Mouse (Mus musculus): ENCODE data around the gene Snrpd3.
"Not testable (repeated sequence)": the region's sequence is repeated elsewhere in the genome, so short reads cannot be mapped to it uniquely, and the experiment has no call there.

The Snrpd3 gene

DNA sequence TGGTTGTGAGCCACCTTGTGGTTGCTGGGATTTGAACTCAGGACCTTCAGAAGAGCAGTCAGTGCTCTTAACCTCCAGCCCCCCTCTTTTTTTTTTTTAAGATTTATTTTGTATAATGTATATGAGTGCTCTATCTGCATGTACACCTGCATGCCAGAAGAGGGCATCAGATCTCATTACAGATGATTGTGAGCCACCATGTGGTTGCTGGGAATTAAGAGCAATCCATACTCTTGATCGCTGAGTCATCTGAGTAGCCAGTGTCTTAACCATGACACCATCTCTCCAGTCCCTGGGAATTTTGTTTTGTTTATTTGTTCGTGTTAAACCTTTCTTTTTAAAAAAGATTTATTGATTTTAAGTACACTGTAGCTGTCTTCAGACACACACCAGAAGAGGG is 49.4 kb downstream of the Snrpd3 start:
- not testable (repeated sequence) for DNase-seq (ENCODE audit: low spot score)

DNA sequence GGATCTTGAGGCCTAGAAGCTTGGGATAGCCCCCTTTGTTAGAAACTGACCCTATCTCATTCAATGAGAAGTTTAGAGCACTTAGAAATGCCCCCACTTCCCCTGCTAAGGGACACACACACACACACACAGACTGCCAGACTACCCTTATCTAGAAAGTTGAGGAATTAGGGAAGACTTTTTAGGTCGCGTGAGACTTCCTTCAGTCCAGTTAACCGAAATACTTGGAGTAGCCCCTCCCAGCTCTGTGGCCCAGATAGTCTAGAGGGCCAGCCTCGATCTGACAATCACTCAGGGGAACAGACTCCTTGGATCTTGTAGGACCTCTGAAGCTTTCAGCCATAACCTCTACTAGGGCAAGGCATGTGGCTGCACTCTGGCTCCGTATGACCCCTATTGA is 50.7 kb downstream of the Snrpd3 start:
- no peak for DNase-seq (ENCODE audit: low spot score)

DNA sequence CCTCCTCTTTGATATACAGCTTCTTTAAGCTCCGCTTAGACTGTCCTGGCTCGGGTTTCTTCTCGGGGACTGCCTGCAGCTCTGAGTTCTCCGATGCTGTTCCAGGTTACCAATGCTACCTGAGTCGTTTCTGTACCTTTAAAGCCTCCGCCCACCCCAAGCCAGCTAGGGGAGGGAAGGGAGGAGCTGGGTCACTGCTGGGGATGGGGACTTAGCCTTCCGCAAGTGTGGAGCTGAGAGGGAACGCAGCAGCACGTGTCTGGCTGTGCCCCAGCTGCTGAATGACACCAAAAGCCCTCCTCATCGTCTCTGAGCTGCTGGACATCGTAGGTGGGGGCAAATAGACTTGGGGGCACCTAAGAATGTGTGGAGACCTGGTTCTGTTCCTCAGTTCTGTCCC is 51.1 kb downstream of the Snrpd3 start:
- DNase-seq (ENCODE audit: low spot score): no peak

DNA sequence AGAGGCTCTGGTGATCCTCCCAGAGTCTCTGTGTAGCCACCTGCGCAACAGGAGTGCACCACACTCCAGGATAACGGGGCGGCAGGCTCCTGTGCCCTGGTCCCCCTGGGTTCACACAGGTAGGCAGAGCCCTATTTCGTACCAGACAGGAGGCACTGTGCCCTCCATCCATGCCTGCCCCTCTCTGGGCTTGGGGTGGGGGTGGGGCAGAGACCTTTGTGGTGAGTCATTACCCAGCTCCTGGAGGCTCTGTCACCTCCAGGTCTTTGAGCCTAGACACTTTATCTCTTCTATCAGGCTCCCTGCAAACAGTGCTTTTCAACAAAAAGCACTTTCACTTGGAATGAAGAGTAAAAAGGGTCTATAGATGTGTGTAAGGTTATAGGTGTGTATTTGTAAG is 51.5 kb downstream of the Snrpd3 start:
- DNase-seq (ENCODE audit: low spot score): no peak

DNA sequence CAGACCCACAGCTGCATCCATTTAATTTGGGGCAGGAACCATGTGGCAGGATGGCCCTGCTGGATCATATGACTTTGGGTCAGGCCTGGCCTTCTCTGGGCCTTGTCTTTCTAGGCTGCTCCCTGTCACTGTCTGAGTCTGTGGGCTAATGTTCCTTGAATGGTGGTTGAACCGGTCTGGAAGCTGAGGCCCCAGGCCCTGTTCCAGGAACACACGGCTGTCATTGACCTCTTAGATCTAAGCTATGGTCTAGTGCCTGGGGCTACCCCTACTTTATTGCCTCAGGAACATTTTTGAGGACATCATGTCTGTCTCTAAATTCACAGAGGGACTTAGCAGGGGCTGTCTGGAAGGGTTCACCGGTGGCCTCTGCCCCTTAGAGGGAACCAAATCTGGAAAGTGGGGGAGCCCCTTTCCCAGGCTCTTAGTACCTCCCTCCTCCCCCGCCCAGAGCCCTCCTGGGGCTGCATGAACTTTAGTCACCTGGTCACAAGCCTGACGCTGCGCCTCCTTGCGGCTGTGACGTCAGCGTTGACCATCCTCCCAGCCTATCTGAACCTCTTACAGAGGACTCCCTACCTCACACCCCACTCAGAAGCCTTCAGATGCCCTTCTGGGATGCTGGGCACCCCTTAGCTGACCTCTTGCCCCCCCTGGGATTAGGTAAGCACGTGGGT is 53.8 kb downstream of the Snrpd3 start:
- no peak for DNase-seq (ENCODE audit: low spot score)

DNA sequence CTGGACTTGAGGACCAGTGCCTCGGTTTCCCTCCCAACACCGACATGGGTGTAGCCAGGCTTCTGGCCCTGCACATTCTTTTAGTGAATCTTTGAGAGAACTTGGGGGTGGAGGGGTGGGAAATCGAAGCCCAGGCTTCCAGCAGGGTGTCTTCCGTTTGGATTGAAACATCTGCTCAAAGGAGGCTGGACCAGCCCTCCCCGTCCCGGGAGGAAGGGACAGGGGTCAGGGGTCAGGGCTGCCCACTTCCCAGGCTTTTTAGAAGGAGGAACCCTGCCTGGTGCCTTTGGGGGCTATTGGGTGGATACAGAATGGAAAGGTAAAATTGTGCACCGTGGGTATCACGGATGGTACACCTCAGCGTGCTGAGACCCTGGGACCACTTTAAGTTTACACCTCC is 54.6 kb downstream of the Snrpd3 start:
- DNase-seq (ENCODE audit: low spot score): no peak

DNA sequence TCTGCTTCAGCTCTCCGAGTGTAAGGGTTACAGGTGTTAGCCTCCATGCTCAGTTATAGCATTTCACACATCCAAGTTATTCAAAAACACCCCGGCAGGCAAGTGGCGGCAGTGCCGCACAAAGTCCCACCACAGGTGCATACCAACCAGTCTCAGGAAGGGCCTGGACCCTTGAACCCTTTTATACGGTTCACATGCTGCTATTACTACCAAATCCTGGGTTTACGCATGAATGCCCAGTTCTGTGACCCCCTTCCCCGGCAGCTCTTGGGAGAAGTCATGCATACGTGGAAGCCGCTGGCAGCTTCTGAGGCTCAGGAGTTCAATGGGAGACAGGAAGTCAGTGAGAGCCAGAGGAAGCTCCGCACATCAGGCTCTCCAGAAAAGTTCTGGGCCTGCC is 55.8 kb downstream of the Snrpd3 start:
- no peak for DNase-seq (ENCODE audit: low spot score)

DNA sequence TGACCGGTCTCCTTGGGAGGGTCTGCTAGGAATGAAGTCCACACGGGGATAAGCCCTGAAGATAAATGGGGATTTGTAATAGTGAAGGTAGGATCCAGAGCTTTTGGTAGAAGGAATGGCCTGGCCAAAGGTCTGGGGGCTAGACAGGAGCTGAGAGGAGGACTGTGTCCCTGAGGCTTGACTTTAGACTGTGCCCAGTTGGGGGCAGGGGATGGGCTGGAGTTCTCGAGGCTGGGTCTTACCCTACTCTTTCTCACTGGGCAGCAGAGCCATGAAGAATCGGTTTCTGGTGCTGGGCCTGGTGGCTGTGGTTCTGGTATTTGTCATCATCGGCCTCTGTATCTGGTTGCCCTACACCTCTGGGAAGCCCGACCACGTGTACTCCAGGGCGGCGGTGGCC is 56.6 kb downstream of the Snrpd3 start:
- no peak for DNase-seq (ENCODE audit: low spot score)

DNA sequence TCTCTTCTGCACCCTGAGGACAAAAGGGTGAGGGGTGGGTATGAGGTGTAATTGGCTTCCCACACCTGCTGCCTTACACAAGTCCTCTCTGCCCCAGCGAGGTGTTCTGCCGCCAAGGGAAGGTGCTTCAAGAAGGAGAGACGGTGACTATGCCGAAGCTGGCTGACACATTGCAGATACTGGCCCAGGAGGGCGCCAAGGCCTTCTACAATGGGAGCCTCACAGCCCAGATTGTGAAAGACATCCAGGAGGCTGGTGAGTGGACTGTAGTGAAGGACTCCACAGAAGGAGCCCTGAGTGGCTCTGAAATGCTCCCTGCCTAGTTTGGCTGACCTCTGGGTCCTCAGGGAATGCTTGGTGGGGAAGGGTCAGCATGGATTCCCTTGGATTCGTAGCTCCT is 61.8 kb downstream of the Snrpd3 start:
- DNase-seq (ENCODE audit: low spot score): no peak

DNA sequence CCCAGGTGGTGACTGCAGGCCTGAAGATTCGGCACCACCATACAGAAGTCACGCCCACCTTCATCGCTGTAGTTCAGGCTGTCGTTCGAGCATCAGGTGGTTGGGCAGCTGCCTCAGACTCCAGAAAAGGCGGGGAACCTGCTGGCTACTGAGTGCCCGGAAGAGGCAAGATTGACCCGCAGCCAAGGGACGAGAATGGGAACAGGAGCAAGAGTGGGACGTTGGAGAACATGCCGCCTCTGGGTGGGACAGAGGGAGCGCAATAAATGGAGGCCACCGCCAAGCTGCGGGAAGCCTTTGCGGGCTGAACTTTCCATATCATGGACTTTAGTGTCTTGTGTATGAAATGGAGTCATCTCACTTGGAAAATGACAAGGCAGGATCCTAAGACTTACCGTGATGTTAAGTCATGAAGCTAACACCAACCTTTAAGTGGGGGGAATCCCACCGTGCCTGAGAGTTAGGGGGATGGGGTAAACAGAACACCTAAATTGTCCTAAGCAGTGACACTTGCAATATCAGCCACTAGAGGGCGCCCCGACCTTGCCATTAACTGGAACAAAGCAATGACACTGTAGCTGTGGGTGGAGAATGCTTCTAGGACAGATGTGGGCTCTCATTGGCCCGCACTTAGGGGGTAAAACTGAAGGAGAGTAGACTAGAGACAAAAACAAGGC is 68.7 kb downstream of the Snrpd3 start:
- peak; percentile 95 for DNase-seq (ENCODE audit: low spot score)

DNA sequence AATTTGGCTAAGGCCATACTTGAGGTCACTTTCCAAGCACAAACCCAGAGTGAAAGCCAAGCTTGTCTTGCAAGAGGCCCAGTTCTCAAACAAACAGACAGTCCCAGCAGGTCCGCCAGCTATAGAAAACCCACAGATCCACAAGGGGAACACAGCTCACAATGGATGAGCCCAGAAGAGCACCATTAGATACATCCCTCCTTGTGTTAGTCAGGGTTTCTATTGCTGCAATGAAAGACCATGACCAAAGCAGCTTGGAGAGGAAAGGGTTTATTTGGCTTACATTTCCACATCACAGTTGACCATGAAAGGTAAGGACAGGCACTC is 69.2 kb downstream of the Snrpd3 start:
- no peak for DNase-seq (ENCODE audit: low spot score)

Data from embryo, embryonic 10.5 days (tissue).